Mouse (Mus musculus) cortical plate, adult 2 months (tissue): ENCODE measurements around the gene Ly75.

Experiments used
- CTCF ChIP-seq: fragments of 200-500 bp; IDR thresholded peaks from 2 replicates; pipeline ENCODE4 v1.5.1; 2011; ENCODE audit warnings: mild to moderate bottlenecking, control low read depth, low read length; ENCODE audit not compliant: insufficient read depth; ENCODE audit errors: extremely low read depth
- POLR2A ChIP-seq: fragments of 200-500 bp; IDR thresholded peaks from 2 replicates; pipeline ENCODE4 v1.6.1; 2011; ENCODE audit warnings: mild to moderate bottlenecking, low read length, control low read depth; ENCODE audit not compliant: insufficient read depth; ENCODE audit errors: extremely low read depth

- TF ChIP-seq CTCF (no peak), POLR2A (no peak)
These were observed 56.2 kb downstream of the Ly75 start for GRCm38 (mm10) chr2:60326948-60327347.
